Mouse (Mus musculus) retina, postnatal 1 day (tissue): Measurements from ENCODE around the gene Ebi3.
A peak's percentile ranks its signal among the peaks of the same experiment; 100 is the strongest.
"Not testable (repeated sequence)": the region's sequence is repeated elsewhere in the genome, so short reads cannot be mapped to it uniquely, and the experiment has no call there.

Experiments
- DNase-seq: peaks from one replicate; pipeline ENCODE4 v3.0.0-alpha.2; 2012

Ebi3 gene

GRCm38 (mm10) chr17:55952447-55953027 lies at the start of gene Ebi3:
Ebi3 (plus strand) TSS chr17:55952640.
- DNase-seq, result no peak

- peak; percentile 52 for DNase-seq
Measured at GRCm38 (mm10) chr17:55903087-55903486, 49.4 kb upstream of the Ebi3 start.

GRCm38 (mm10) chr17:55903687-55904086 lies 48.8 kb upstream of the Ebi3 start:
- DNase-seq, result no peak

GRCm38 (mm10) chr17:55904131-55904530 lies 48.3 kb upstream of the Ebi3 start:
- DNase-seq, result no peak

- DNase-seq, result no peak
Measured at GRCm38 (mm10) chr17:55906669-55907068, 45.8 kb upstream of the Ebi3 start.

- DNase-seq, result peak; percentile 90
Measured at GRCm38 (mm10) chr17:55931553-55932502, 20.6 kb upstream of the Ebi3 start.

GRCm38 (mm10) chr17:55932635-55933034 lies 19.8 kb upstream of the Ebi3 start:
- no peak for DNase-seq

- no peak for DNase-seq
Measured at GRCm38 (mm10) chr17:55933191-55933590, 19.2 kb upstream of the Ebi3 start.

GRCm38 (mm10) chr17:55944387-55944865 lies 8.0 kb upstream of the Ebi3 start:
- not testable (repeated sequence) for DNase-seq

- DNase-seq, result peak; percentile 90
Measured at GRCm38 (mm10) chr17:55944866-55945682, 7.4 kb upstream of the Ebi3 start.

GRCm38 (mm10) chr17:55945696-55946095 lies 6.7 kb upstream of the Ebi3 start:
- no peak for DNase-seq

- no peak for DNase-seq
Measured at GRCm38 (mm10) chr17:55948647-55949046, 3.8 kb upstream of the Ebi3 start.

GRCm38 (mm10) chr17:55949400-55949799 lies 3.0 kb upstream of the Ebi3 start, which contains the start of gene Zfp119b:
Zfp119b (minus strand) TSS chr17:55949500.
- no peak for DNase-seq

- no peak for DNase-seq
Measured at GRCm38 (mm10) chr17:55950601-55951000, 1.8 kb upstream of the Ebi3 start.

GRCm38 (mm10) chr17:55952041-55952440 lies 399 bp upstream of the Ebi3 start:
- no peak for DNase-seq

GRCm38 (mm10) chr17:55953751-55954150 lies 1.3 kb downstream of the Ebi3 start:
- DNase-seq, result no peak

GRCm38 (mm10) chr17:55954229-55954628 lies 1.8 kb downstream of the Ebi3 start:
- no peak for DNase-seq

- DNase-seq, result peak; percentile 80
Measured at GRCm38 (mm10) chr17:55956129-55956528, 3.7 kb downstream of the Ebi3 start.

GRCm38 (mm10) chr17:55956591-55956990 lies 4.2 kb downstream of the Ebi3 start:
- DNase-seq, result no peak

- peak; percentile 82 for DNase-seq
Measured at GRCm38 (mm10) chr17:55957168-55957567, 4.7 kb downstream of the Ebi3 start.

- DNase-seq, result no peak
Measured at GRCm38 (mm10) chr17:55957726-55958583, 5.5 kb downstream of the Ebi3 start.

- DNase-seq, result no peak
Measured at GRCm38 (mm10) chr17:55958584-55958886, 6.1 kb downstream of the Ebi3 start.
